Mouse (Mus musculus): Measurements from ENCODE around the gene Kif21a. TPM values are rescaled to one million over a fixed set of nuclear protein-coding genes. Genes with fewer than 3 reads are reported as not detected.

The Kif21a gene
- 10 to 100 TPM; 15.6 to 15.8 TPM for total RNA-seq (2021)

GRCm38 (mm10) chr15:91049496-91050441 lies at the start of gene Kif21a:
TSS of gene Kif21a (minus strand) at chr15:91049948.
- intact Hi-C loops (cut with DNase I): loop anchor here (5.0 kb wide), 1 partner anchor 57 kb away; no protein-coding TSS in a partner anchor
- DNase-seq: peak; percentile 66 to 70

- intact Hi-C loops (cut with DNase I): no loop called here
- DNase-seq: no peak
Measured at GRCm38 (mm10) chr15:91096606-91097005, 46.9 kb upstream of the Kif21a start.

GRCm38 (mm10) chr15:91089427-91089826 lies 39.7 kb upstream of the Kif21a start:
- DNase-seq: no peak
- intact Hi-C loops (cut with DNase I): no loop called here

- intact Hi-C loops (cut with DNase I): no loop called here
Measured at GRCm38 (mm10) chr15:91088071-91088470, 38.3 kb upstream of the Kif21a start.

GRCm38 (mm10) chr15:91077457-91078410 lies 28.0 kb upstream of the Kif21a start:
- intact Hi-C loops (cut with DNase I): no loop called here
- DNase-seq: no peak

More at GRCm38 (mm10) chr15:91088071-91088470, 38.3 kb upstream of the Kif21a start:
- peak; percentile 14 to 25 for DNase-seq

- intact Hi-C loops (cut with DNase I): no loop called here
- DNase-seq: no peak
Measured at GRCm38 (mm10) chr15:91072440-91072839, 22.7 kb upstream of the Kif21a start.

GRCm38 (mm10) chr15:91064310-91064826 lies 14.6 kb upstream of the Kif21a start:
- no peak for DNase-seq
- intact Hi-C loops (cut with DNase I): no loop called here

GRCm38 (mm10) chr15:91063845-91064244 lies 14.1 kb upstream of the Kif21a start:
- intact Hi-C loops (cut with DNase I): no loop called here
- no peak for DNase-seq

- DNase-seq: no peak
- intact Hi-C loops (cut with DNase I): no loop called here
Measured at GRCm38 (mm10) chr15:91056866-91057342, 7.2 kb upstream of the Kif21a start.

GRCm38 (mm10) chr15:91056176-91056865 lies 6.6 kb upstream of the Kif21a start:
- intact Hi-C loops (cut with DNase I): no loop called here
- DNase-seq: no peak

- intact Hi-C loops (cut with DNase I): loop anchor here (5.0 kb wide), 1 partner anchor 57 kb away; no protein-coding TSS in a partner anchor
- DNase-seq: no peak
Measured at GRCm38 (mm10) chr15:91048951-91049495, 725 bp downstream of the Kif21a start.

- no peak for DNase-seq
- intact Hi-C loops (cut with DNase I): loop anchor here (5.0 kb wide), 1 partner anchor 55 kb away; no protein-coding TSS in a partner anchor
Measured at GRCm38 (mm10) chr15:91047627-91048026, 2.1 kb downstream of the Kif21a start.

GRCm38 (mm10) chr15:91046506-91046905 lies 3.2 kb downstream of the Kif21a start:
- DNase-seq: no peak
- intact Hi-C loops (cut with DNase I): loop anchor here (5.0 kb wide), 1 partner anchor 54 kb away; no protein-coding TSS in a partner anchor

GRCm38 (mm10) chr15:91043263-91043662 lies 6.5 kb downstream of the Kif21a start:
- DNase-seq: no peak
- intact Hi-C loops (cut with DNase I): no loop called here

GRCm38 (mm10) chr15:91038860-91039259 lies 10.9 kb downstream of the Kif21a start:
- DNase-seq: no peak
- intact Hi-C loops (cut with DNase I): no loop called here

GRCm38 (mm10) chr15:91034090-91034489 lies 15.7 kb downstream of the Kif21a start:
- DNase-seq: no peak
- intact Hi-C loops (cut with DNase I): no loop called here

- no peak for DNase-seq
- intact Hi-C loops (cut with DNase I): no loop called here
Measured at GRCm38 (mm10) chr15:91033529-91033928, 16.2 kb downstream of the Kif21a start.

- DNase-seq: no peak
- intact Hi-C loops (cut with DNase I): no loop called here
Measured at GRCm38 (mm10) chr15:91028962-91029361, 20.8 kb downstream of the Kif21a start.

GRCm38 (mm10) chr15:91028494-91028893 lies 21.3 kb downstream of the Kif21a start:
- no peak for DNase-seq
- intact Hi-C loops (cut with DNase I): no loop called here

Data from heart, postnatal 36 days (tissue).